Mouse (Mus musculus): ENCODE results near the gene Boc.

DNA sequence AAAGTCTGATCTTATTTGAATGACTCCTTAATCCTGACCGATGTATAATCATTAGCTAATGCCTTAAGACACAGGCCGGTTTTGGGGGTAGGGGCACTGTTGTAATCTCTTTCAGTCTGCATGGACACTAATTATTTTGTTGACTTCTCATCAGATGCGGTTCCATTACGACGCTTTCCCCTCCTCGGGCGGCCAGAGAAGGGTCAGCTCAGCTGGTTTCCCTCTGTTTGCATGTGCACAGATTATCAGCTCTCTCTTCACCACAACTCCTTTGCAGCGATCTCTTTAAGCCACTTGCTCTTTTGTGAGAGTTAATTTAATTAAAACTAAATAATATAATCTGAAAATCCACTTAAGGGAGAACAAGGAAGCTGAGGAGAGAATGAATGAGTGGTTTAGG lies 29.0 kb downstream of the Boc start:
- TF ChIP-seq POLR2A (IDR thresholded peaks at IDR 0.05; ENCODE audit: extremely low read depth, insufficient read depth, low read length) (no peak), CTCF (IDR thresholded peaks at IDR 0.05; ENCODE audit: low read depth, low read length) (no peak)
